In genomic region chr13:59838464-59838863, GRCm38 (mm10) we compare ENCODE assay signal across 38 mouse cellular contexts. TPM values are rescaled to one million over a fixed set of nuclear protein-coding genes. Genes with fewer than 3 reads are reported as not detected.
"Had no signal": no experiment of that assay in that cellular context is flagged by ENCODE, and none has a peak within 500 bp of the region (broad histone marks: within the 10 kb centered on the region; RNA-seq: fewer than 3 reads in every experiment).

No protein-coding gene starts in this region.

- H3K4me2 ChIP-seq: limb, embryonic 12.5 days; limb, embryonic 13.5 days; limb, embryonic 15.5 days; liver, embryonic 11.5 days; liver, embryonic 15.5 days; lung, embryonic 14.5 days; lung, embryonic 15.5 days; midbrain, embryonic 11.5 days; midbrain, embryonic 12.5 days; midbrain, embryonic 13.5 days; midbrain, embryonic 15.5 days; neural tube, embryonic 12.5 days; neural tube, embryonic 13.5 days had no signal

- H3K27ac ChIP-seq: limb, embryonic 12.5 days; limb, embryonic 13.5 days; limb, embryonic 15.5 days; liver, embryonic 14.5 days; liver, embryonic 15.5 days; lung, embryonic 15.5 days; macrophage; midbrain, embryonic 10.5 days; midbrain, embryonic 12.5 days; midbrain, embryonic 13.5 days; midbrain, embryonic 15.5 days; neural tube, embryonic 12.5 days; neural tube, embryonic 13.5 days had no signal

- H3K9me3 ChIP-seq: limb, embryonic 10.5 days; limb, embryonic 12.5 days; limb, embryonic 13.5 days; limb, embryonic 15.5 days; liver, embryonic 15.5 days; lung, embryonic 15.5 days; megakaryocyte, embryonic 14.5 days; midbrain, embryonic 10.5 days; midbrain, embryonic 12.5 days; midbrain, embryonic 13.5 days; midbrain, embryonic 15.5 days; neural tube, embryonic 12.5 days; neural tube, embryonic 13.5 days had no signal

- ATAC-seq: liver, postnatal 0 days; lung, postnatal 0 days; midbrain, embryonic 16.5 days had no signal

- H3K4me1 ChIP-seq: limb, embryonic 12.5 days; midbrain, embryonic 12.5 days; midbrain, embryonic 13.5 days; midbrain, embryonic 15.5 days; neural tube, embryonic 12.5 days; neural tube, embryonic 13.5 days had no signal

- H3K36me3 ChIP-seq: limb, embryonic 10.5 days; limb, embryonic 12.5 days; limb, embryonic 13.5 days; limb, embryonic 15.5 days; liver, embryonic 15.5 days; lung, embryonic 15.5 days; midbrain, embryonic 10.5 days; midbrain, embryonic 12.5 days; midbrain, embryonic 13.5 days; midbrain, embryonic 15.5 days; neural tube, embryonic 12.5 days; neural tube, embryonic 13.5 days had no signal

- DNase-seq: left cerebral cortex, postnatal 4 days; liver; liver, postnatal 0 days; lung, adult 18-20 months; lung, adult 2 months; lung, embryonic 14.5 days; lung, postnatal 10 days; lung, postnatal 14 days; lung, postnatal 36 days; lung, postnatal 4 days; midbrain, embryonic 14.5 days had no signal

- H3K4me3 ChIP-seq: limb, embryonic 10.5 days; limb, embryonic 12.5 days; limb, embryonic 13.5 days; limb, embryonic 15.5 days; liver, embryonic 15.5 days; lung, embryonic 15.5 days; midbrain, embryonic 10.5 days; midbrain, embryonic 12.5 days; midbrain, embryonic 13.5 days; midbrain, embryonic 15.5 days; myocyte; neural tube, embryonic 12.5 days; neural tube, embryonic 13.5 days had no signal

- H3K27me3 ChIP-seq: limb, embryonic 12.5 days; limb, embryonic 13.5 days; limb, embryonic 15.5 days; lung, embryonic 15.5 days; megakaryocyte, embryonic 14.5 days; midbrain, embryonic 12.5 days; midbrain, embryonic 13.5 days; midbrain, embryonic 15.5 days; neural tube, embryonic 12.5 days; neural tube, embryonic 13.5 days had no signal

- H3K9ac ChIP-seq: limb, embryonic 12.5 days; limb, embryonic 13.5 days; limb, embryonic 15.5 days; liver, embryonic 14.5 days; liver, embryonic 15.5 days; liver, postnatal 0 days; lung, embryonic 14.5 days; lung, embryonic 15.5 days; midbrain, embryonic 12.5 days; midbrain, embryonic 13.5 days; midbrain, embryonic 15.5 days; neural tube, embryonic 12.5 days; neural tube, embryonic 13.5 days had no signal

RNA-seq across cellular contexts. Expression of gene Gm49354, which starts 56.4 kb away (rescaled TPM):
- polyA plus RNA-seq: limb, embryonic 10.5 days; limb, embryonic 11.5 days; limb, embryonic 12.5 days; limb, embryonic 13.5 days; limb, embryonic 14.5 days; limb, embryonic 15.5 days; liver, adult 2 months; liver, embryonic 11.5 days; liver, embryonic 15.5 days; liver, embryonic 16.5 days; liver, postnatal 0 days; lung, adult 2 months; lung, embryonic 14.5 days; lung, embryonic 15.5 days; lung, embryonic 16.5 days; lung, postnatal 0 days; macrophage; midbrain, embryonic 10.5 days; midbrain, embryonic 11.5 days; midbrain, embryonic 12.5 days; midbrain, embryonic 13.5 days; midbrain, embryonic 14.5 days; midbrain, embryonic 15.5 days; midbrain, embryonic 16.5 days; midbrain, postnatal 0 days; myocyte; neural tube, embryonic 11.5 days; neural tube, embryonic 12.5 days; neural tube, embryonic 13.5 days had no signal
